Mouse (Mus musculus) midbrain, postnatal 0 days (tissue): Measurements from ENCODE around the gene Kirrel3. TPM values are rescaled to one million over a fixed set of nuclear protein-coding genes. Genes with fewer than 3 reads are reported as not detected.

Source experiments
- ATAC-seq: fragments of 200-750 bp; cut with Nextera tagmentation; 2 replicates; pipeline ENCODE4 v1.8.0; 2017; ENCODE audit warnings: moderate number of reproducible peaks, mild to moderate bottlenecking, moderate TSS enrichment, moderate library complexity; ENCODE audit not compliant: low FRiP score
- DNase-seq: peaks from one replicate; pipeline ENCODE4 v3.0.0-alpha.2; 2015; ENCODE audit warnings: low spot score
- H3K27ac ChIP-seq: fragments of 300-500 bp; sonication (generic); 2 replicates; pipeline ENCODE4 v1.5.1; 2014; ENCODE audit warnings: low read depth, mild to moderate bottlenecking, low read length, mixed read lengths
- H3K27me3 ChIP-seq: fragments of 300-500 bp; sonication (generic); 2 replicates; pipeline ENCODE4 v1.6.1; 2014; ENCODE audit warnings: low read length, control low read depth, mixed read lengths; ENCODE audit not compliant: insufficient read depth
- H3K36me3 ChIP-seq: fragments of 300-500 bp; sonication (generic); 2 replicates; pipeline ENCODE4 v1.6.1; 2014; ENCODE audit warnings: low read length, control low read depth, mixed read lengths; ENCODE audit not compliant: insufficient read depth
- H3K4me1 ChIP-seq: fragments of 300-500 bp; sonication (generic); 2 replicates; pipeline ENCODE4 v1.6.1; 2014; ENCODE audit warnings: mild to moderate bottlenecking, control low read depth, antibody characterized with exemption, low read length, mixed read lengths; ENCODE audit not compliant: insufficient read depth
- H3K4me2 ChIP-seq: fragments of 300-500 bp; sonication (generic); 2 replicates; pipeline ENCODE4 v1.6.1; 2014; ENCODE audit warnings: low read depth, mild to moderate bottlenecking, low read length, mixed read lengths; ENCODE audit not compliant: poor library complexity, severe bottlenecking
- H3K4me3 ChIP-seq: fragments of 300-500 bp; sonication (generic); 2 replicates; pipeline ENCODE4 v1.5.1; 2014; ENCODE audit warnings: low read depth, mild to moderate bottlenecking, low read length, moderate library complexity
- H3K9ac ChIP-seq: fragments of 300-500 bp; sonication (generic); replicated peaks from 2 replicates; pipeline ENCODE4 v1.6.1; 2014; ENCODE audit warnings: mild to moderate bottlenecking, low read length, moderate library complexity, mixed read lengths; ENCODE audit not compliant: poor library complexity, severe bottlenecking
- H3K9me3 ChIP-seq: fragments of 300-500 bp; sonication (generic); 2 replicates; pipeline ENCODE4 v1.6.1; 2016; ENCODE audit warnings: low read length, control low read depth
- CTCF ChIP-seq: IDR thresholded peaks from 2 replicates; pipeline ENCODE4 v1.5.1; 2016; ENCODE audit warnings: antibody characterized with exemption, mild to moderate bottlenecking
- WGBS: fragments of 180-500 bp; shearing (Covaris S2); extraction: QIAGEN DNeasy Blood & Tissue Kit; methylation state at CpG from one replicate; pipeline ENCODE4 v1.1.7; 2014; 5-methylcytosine and 5-hydroxymethylcytosine counted together
- polyA plus RNA-seq: library from polyadenylated mRNA; unstranded; fragments of >200 nt; fragmentation: Nextera tagmentation; extraction: Ambion mirVana; gene quantifications from 2 replicates; pipeline ENCODE4 v1.2.1, GENCODE M21; 2015
- total RNA-seq: library from RNA; depleted of rRNA; stranded (reverse); fragments of >200 nt; gene quantifications from 2 replicates; pipeline ENCODE4 v1.2.3, GENCODE M21; 2014

Kirrel3 gene
- total and polyA plus RNA-seq, 2 experiments from 2014 or later: 47.2 to 56.3 TPM

DNA sequence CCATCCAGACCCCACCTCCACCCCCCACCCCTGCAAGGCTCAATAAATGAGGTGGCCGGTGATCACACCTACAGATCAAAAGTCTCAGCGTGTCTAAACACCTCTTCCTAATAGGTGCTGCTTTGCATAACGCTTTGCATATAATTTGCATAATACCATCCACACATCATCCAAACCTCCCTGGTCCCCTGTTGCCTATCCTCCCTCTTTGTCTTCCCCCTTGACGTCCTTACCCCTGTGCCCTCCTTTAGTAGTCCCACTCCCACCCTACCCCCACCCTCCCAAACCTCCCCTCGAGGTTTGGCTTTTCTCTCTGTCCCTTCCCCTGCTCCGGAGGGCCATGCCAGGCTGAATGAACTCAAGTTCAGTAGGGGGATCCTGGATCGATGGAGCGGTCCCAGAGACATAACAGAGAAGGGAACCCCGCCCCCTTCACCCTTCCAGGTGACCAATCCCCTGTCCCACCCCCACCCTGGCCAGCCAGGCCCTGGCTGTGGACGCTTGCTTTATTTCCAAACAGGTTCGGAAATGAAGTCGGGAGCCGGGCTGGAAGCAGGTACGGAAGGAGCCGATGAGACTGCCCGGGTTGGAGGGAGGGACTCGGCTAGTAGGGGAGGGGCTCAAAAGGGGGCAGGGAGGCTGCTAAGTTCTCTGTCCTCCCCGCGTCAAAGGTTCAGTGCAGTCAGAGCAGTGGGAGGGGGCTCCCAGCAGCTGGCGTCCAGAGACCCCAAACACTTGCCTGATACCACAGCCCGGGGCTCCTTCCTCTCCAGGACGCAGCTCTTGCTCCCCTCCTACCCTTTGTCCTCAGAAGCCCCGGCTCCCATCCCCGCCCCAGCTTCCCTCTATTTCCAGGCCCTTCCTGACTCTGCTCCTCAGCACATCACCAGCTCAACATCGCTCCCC lies 539.1 kb downstream of the Kirrel3 start:
- Histone ChIP-seq H3K4me1 (no peaks in the 10 kb centered on the region), H3K9ac (no peak overlapping the region), H3K27me3 (no peaks in the 10 kb centered on the region), H3K27ac (no peak overlapping the region), H3K9me3 (no peaks in the 10 kb centered on the region), H3K4me2 (peak overlapping the region; percentile 36), H3K36me3 (0 out of 2 replicates have a peak, but pooled peaks cover 4% of the 10 kb centered on the region), H3K4me3 (0 out of 2 replicates have a peak overlapping the region, but pooled peaks have one; percentile 10)
- DNase-seq (no peak), ATAC-seq (peak; percentile 32; the same call in 1 of the 2 replicates)
- WGBS: 10% methylated on average over 24 of the region's 25 CpGs
- TF ChIP-seq CTCF: no peak

DNA sequence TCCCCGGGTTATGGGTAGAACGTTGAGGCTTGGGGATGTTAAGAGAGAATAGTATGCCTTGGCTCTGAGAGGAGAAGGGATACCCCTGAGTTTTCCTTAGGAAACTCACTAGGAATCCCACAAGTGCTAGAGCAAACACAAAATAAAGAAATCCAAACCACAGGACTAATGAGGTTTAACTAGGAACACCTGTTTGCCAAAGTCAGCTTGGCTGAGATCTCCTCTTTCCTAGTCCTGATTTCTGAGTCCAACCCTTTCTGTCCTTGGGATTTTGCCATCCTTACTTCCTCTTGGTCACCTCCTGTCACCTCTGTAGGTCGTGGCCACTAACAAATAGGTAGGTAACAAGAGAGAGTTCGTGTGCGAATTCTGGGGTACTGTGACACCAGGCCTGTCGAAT lies 540.6 kb downstream of the Kirrel3 start:
- 0 out of 2 replicates have a peak, but pooled peaks cover 9% of the 10 kb centered on the region for H3K36me3 ChIP-seq
- WGBS: 92% methylated on average over 6 of the region's 6 CpGs
- DNase-seq (no peak), ATAC-seq (no peak)
- H3K4me1 ChIP-seq: no peaks in the 10 kb centered on the region
- H3K4me2 ChIP-seq: no peak overlapping the region
- H3K27ac ChIP-seq: no peak overlapping the region
- H3K9me3 ChIP-seq: no peaks in the 10 kb centered on the region
- H3K27me3 ChIP-seq: no peaks in the 10 kb centered on the region
- no peak for TF ChIP-seq CTCF
- H3K9ac ChIP-seq: no peak overlapping the region
- no peak overlapping the region for H3K4me3 ChIP-seq

DNA sequence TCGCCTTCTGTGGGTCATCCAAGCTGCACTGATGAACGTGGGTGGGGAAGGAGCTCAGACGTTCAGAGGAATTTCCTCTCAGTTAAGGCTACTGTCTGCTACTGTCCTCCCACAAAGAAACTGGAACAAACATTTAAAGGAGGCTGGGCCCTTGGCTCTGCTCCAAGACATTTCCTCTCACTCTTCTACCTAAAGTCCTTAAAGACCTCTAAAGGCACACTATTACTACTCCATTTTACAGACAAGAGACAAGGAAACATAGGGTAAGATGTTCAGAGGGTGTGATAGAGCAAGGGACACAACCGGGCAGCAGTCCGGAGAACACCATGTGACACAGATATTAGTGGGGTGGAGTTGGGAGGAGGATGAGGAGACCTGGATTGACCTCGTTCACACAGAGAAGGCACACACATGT lies 541.2 kb downstream of the Kirrel3 start:
- Histone ChIP-seq H3K9me3 (no peaks in the 10 kb centered on the region), H3K27ac (no peak overlapping the region), H3K4me3 (no peak overlapping the region), H3K27me3 (no peaks in the 10 kb centered on the region), H3K4me1 (no peaks in the 10 kb centered on the region), H3K9ac (no peak overlapping the region), H3K36me3 (peaks cover 13% of the 10 kb centered on the region; the same call in 1 of the 2 replicates), H3K4me2 (no peak overlapping the region)
- ATAC-seq (no peak), DNase-seq (no peak)
- no peak for TF ChIP-seq CTCF
- 71% methylated on average over 6 of the region's 6 CpGs for WGBS

DNA sequence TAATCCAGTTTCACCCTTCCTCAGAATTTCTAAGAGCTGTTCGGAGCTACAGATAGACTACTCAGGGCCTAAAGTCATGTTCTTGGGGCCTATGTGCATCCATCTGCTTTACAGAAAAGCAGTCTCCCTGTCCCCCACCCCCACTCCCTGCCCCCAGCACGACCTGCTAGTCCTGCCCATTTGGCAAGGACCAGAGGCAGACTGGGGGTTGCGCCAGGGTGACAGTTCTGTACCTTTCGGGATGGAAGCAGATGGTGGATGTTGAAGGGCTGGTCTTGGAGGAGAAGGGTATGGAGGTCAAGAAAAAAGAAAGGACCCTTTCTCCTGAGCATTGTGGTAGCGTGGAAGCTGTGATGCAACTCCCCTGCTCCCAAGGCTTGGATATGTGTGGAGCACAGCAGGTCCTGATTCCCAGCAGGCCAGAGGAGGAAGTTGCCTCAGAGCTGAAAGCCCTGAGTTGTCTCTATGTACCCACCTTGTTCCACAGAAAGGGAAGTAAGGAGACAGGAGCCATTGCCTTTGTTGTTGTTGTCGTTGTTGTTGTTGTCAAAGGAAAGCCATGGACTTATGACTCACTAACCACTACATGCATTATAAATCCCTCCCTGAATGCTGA lies 541.8 kb downstream of the Kirrel3 start:
- Histone ChIP-seq H3K36me3 (peaks cover 14% of the 10 kb centered on the region; the same call in 1 of the 2 replicates), H3K4me3 (no peak overlapping the region), H3K4me1 (no peaks in the 10 kb centered on the region), H3K9ac (no peak overlapping the region), H3K9me3 (no peaks in the 10 kb centered on the region), H3K27me3 (no peaks in the 10 kb centered on the region), H3K4me2 (no peak overlapping the region), H3K27ac (no peak overlapping the region)
- ATAC-seq (no peak), DNase-seq (no peak)
- WGBS: 83% methylated on average over 6 of the region's 6 CpGs
- TF ChIP-seq CTCF: no peak

- Histone ChIP-seq H3K27me3 (no peaks in the 10 kb centered on the region), H3K4me1 (no peaks in the 10 kb centered on the region), H3K9me3 (no peaks in the 10 kb centered on the region), H3K9ac (no peak overlapping the region), H3K36me3 (peaks cover 24% of the 10 kb centered on the region; the same call in 1 of the 2 replicates), H3K27ac (no peak overlapping the region), H3K4me3 (no peak overlapping the region), H3K4me2 (no peak overlapping the region)
- WGBS: 73% methylated on average over 5 of the region's 5 CpGs
- TF ChIP-seq CTCF: peak; percentile 77
- ATAC-seq (no peak), DNase-seq (peak; percentile 75)
These were observed 545.1 kb downstream of the Kirrel3 start for GRCm38 (mm10) chr9:35030823-35031222.

DNA sequence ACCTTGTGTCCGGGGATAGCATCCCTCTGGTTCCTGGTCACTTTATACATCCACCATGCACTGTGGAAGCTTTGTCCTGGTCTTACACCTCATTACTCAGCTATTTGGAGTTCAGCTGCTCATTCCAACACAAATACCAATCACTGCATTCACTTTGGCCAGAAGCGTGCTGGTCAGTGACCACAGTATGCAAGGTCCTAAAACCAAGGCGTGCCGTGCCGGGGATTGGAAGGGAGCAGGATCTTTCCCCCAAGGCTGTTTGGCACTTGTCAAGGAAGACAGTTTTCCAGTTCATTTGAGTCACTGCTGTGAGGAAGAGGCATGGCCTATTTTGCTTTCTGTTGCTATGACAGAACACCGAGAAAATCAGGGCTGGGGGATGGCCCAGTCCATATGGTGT lies 546.8 kb downstream of the Kirrel3 start:
- no peaks in the 10 kb centered on the region for H3K4me1 ChIP-seq
- no peak overlapping the region for H3K9ac ChIP-seq
- no peak overlapping the region for H3K4me2 ChIP-seq
- DNase-seq (no peak), ATAC-seq (no peak)
- H3K4me3 ChIP-seq: no peak overlapping the region
- TF ChIP-seq CTCF: no peak
- no peaks in the 10 kb centered on the region for H3K9me3 ChIP-seq
- WGBS: 79% methylated on average over 6 of the region's 6 CpGs
- H3K36me3 ChIP-seq: peaks cover 24% of the 10 kb centered on the region; the same call in 1 of the 2 replicates
- no peak overlapping the region for H3K27ac ChIP-seq
- H3K27me3 ChIP-seq: no peaks in the 10 kb centered on the region
